Comparison of ENCODE assay signal across 15 mouse cellular contexts in genomic region chr9:90250964-90251750, GRCm38 (mm10). TPM values are rescaled to one million over a fixed set of nuclear protein-coding genes. Genes with fewer than 3 reads are reported as not detected.
A peak's percentile ranks its signal among the peaks of the same experiment; 100 is the strongest.
DNase-seq lines count a peak whose midpoint lies in the region; ATAC-seq and TF ChIP-seq lines count a peak whose summit lies in the region.
"Had no signal": no experiment of that assay in that cellular context is flagged by ENCODE, and none has a peak within 500 bp of the region (broad histone marks: within the 10 kb centered on the region; RNA-seq: fewer than 3 reads in every experiment).

No protein-coding gene starts in this region.

- H3K4me1 ChIP-seq in lung, embryonic 14.5 days (ENCODE audit: insufficient read depth): no peaks in the 10 kb centered on the region
- H3K4me1 ChIP-seq in lung, adult 2 months (ENCODE audit: control insufficient read depth, insufficient read depth, low read length): peaks cover 8% of the 10 kb centered on the region; the same call in 1 of the 2 replicates
- H3K4me1 ChIP-seq in liver, embryonic 11.5 days (replicated peaks; ENCODE audit: control insufficient read depth, insufficient read depth, low read length): peaks cover 61% of the 10 kb centered on the region
- peaks cover 6% of the 10 kb centered on the region; the same call in 1 of the 2 replicates for H3K4me1 ChIP-seq in small intestine, adult 2 months (ENCODE audit: control insufficient read depth, insufficient read depth, insufficient read length, low read length)

- 76% methylated on average over 13 of the region's 13 CpGs for WGBS in lung, embryonic 14.5 days
- 82% methylated on average over 13 of the region's 13 CpGs for whole genome bisulfite sequencing in lung, adult 2 months
- 67% methylated on average over 13 of the region's 13 CpGs for WGBS in liver, embryonic 11.5 days
- WGBS in small intestine, adult 2 months: 43% methylated on average over 13 of the region's 13 CpGs

- no peaks in the 10 kb centered on the region for H3K9me3 ChIP-seq in lung, embryonic 14.5 days (ENCODE audit: low read depth, low read length)
- no peaks in the 10 kb centered on the region for H3K9me3 ChIP-seq in liver, embryonic 11.5 days (ENCODE audit: control insufficient read depth, low read length)
- H3K9me3 ChIP-seq: hindbrain, embryonic 15.5 days; midbrain, embryonic 12.5 days had no signal

- no peak for TF ChIP-seq POLR2A in lung, adult 2 months (IDR thresholded peaks at IDR 0.05; ENCODE audit: borderline replicate concordance, extremely low read depth, low read depth, low read length)
- TF ChIP-seq POLR2A in small intestine, adult 2 months (IDR thresholded peaks at IDR 0.05; ENCODE audit: low read depth, low read length): no peak

- no peak overlapping the region for H3K4me3 ChIP-seq in lung, embryonic 14.5 days (ENCODE audit: low read depth, low read length)
- no peak overlapping the region for H3K4me3 ChIP-seq in lung, adult 2 months (replicated peaks; ENCODE audit: extremely low read depth, low read depth, low read length)
- H3K4me3 ChIP-seq in liver, embryonic 11.5 days (ENCODE audit: low read depth, low read length): no peak overlapping the region
- H3K4me3 ChIP-seq in small intestine, adult 2 months (ENCODE audit: low read depth, low read length): no peak overlapping the region
- H3K4me3 ChIP-seq: heart, adult 2 months; hindbrain, embryonic 15.5 days; midbrain, embryonic 12.5 days had no signal

- peak overlapping the region; percentile 46; the same call in 1 of the 2 replicates for H3K27ac ChIP-seq in lung, embryonic 14.5 days (ENCODE audit: low read depth)
- H3K27ac ChIP-seq in liver, embryonic 11.5 days (ENCODE audit: low read depth, low read length): peak overlapping the region; percentile 99
- H3K27ac ChIP-seq in small intestine, adult 2 months (ENCODE audit: insufficient read depth, low read depth, low read length): 0 out of 2 replicates have a peak overlapping the region, but pooled peaks have one; percentile 10
- H3K27ac ChIP-seq: heart, adult 2 months; hindbrain, embryonic 15.5 days; kidney, postnatal 0 days; midbrain, embryonic 12.5 days had no signal

- H3K9ac ChIP-seq in lung, embryonic 14.5 days: no peak overlapping the region
- peak overlapping the region; percentile 26; the same call in 1 of the 2 replicates for H3K9ac ChIP-seq in liver, embryonic 11.5 days (ENCODE audit: low read depth, low read length)
- H3K9ac ChIP-seq: hindbrain, embryonic 15.5 days; midbrain, embryonic 12.5 days had no signal

- no peak for TF ChIP-seq CTCF in lung, embryonic 14.5 days (IDR thresholded peaks at IDR 0.05; ENCODE audit: low read depth)
- no peak for TF ChIP-seq CTCF in lung, adult 2 months (IDR thresholded peaks at IDR 0.05; ENCODE audit: insufficient read depth, low read length)
- no peak for TF ChIP-seq CTCF in small intestine, adult 2 months (IDR thresholded peaks at IDR 0.05; ENCODE audit: extremely low read depth, insufficient read length, insufficient replicate concordance, low read depth, low read length)

- H3K27me3 ChIP-seq in lung, embryonic 14.5 days (ENCODE audit: insufficient read depth, low read length): no peaks in the 10 kb centered on the region
- no peaks in the 10 kb centered on the region for H3K27me3 ChIP-seq in liver, embryonic 11.5 days (replicated peaks; ENCODE audit: control insufficient read depth, insufficient read depth, low read length)
- no peaks in the 10 kb centered on the region for H3K27me3 ChIP-seq in small intestine, adult 2 months (ENCODE audit: control insufficient read depth, insufficient read depth, low read length)
- H3K27me3 ChIP-seq: hindbrain, embryonic 15.5 days; midbrain, embryonic 12.5 days had no signal

- H3K36me3 ChIP-seq in lung, embryonic 14.5 days (ENCODE audit: insufficient read depth): peaks cover 27% of the 10 kb centered on the region
- H3K36me3 ChIP-seq in liver, embryonic 11.5 days (ENCODE audit: control insufficient read depth, insufficient read depth, low read length): peaks cover 7% of the 10 kb centered on the region; the same call in 1 of the 2 replicates
- H3K36me3 ChIP-seq in small intestine, adult 2 months (ENCODE audit: control insufficient read depth, insufficient read depth, low read length): peaks cover 11% of the 10 kb centered on the region
- H3K36me3 ChIP-seq: hindbrain, embryonic 15.5 days; midbrain, embryonic 12.5 days had no signal

- ATAC-seq in lung, embryonic 14.5 days (ENCODE audit: insufficient read depth): no peak
- peak; percentile 59 for ATAC-seq in erythroblast, adult 5-6 weeks (replicated peaks; ENCODE audit: low FRiP score, poor library complexity, severe bottlenecking)
- peak; percentile 60 for ATAC-seq in liver, embryonic 11.5 days (replicated peaks; ENCODE audit: low FRiP score)
- ATAC-seq: forebrain, embryonic 14.5 days had no signal

- H3K4me2 ChIP-seq in lung, embryonic 14.5 days: no peak overlapping the region
- H3K4me2 ChIP-seq in liver, embryonic 11.5 days: peak overlapping the region; percentile 44
- H3K4me2 ChIP-seq: hindbrain, embryonic 15.5 days; midbrain, embryonic 12.5 days had no signal

- no peak for DNase-seq in lung, embryonic 14.5 days
- DNase-seq in lung, adult 2 months: no peak
- DNase-seq in liver, embryonic 11.5 days (ENCODE audit: low spot score): no peak
- DNase-seq in spleen, postnatal 14 days (ENCODE audit: low spot score in 2 of 2): no peak
- no peak for DNase-seq in adrenal gland, postnatal 36 days
- DNase-seq: adrenal gland, postnatal 14 days; cerebellum, adult 18-20 months; heart, adult 2 months; layer of hippocampus, postnatal 36 days had no signal

RNA-seq across cellular contexts. Expression of gene Tbc1d2b, which starts 19.4 kb away (rescaled TPM):
- polyA plus RNA-seq in lung, embryonic 14.5 days (2014; fragmentation: Nextera tagmentation; extraction: Ambion mirVana): 29.9 and 30.7 TPM in 2 replicates
- 40.7 and 46.4 TPM in 2 replicates for polyA plus RNA-seq in lung, adult 2 months (2012; rRNA removed)
- 69.2 and 78.6 TPM in 2 replicates for total RNA-seq in erythroblast, adult 5-6 weeks (2015; ENCODE audit: low replicate concordance)
- 76.9 and 83.4 TPM in 2 replicates for total RNA-seq in erythroblast, adult 5-6 weeks (2017; ENCODE audit: low replicate concordance)
- 13.2 and 14.2 TPM in 2 replicates for polyA plus RNA-seq in liver, embryonic 11.5 days (2014; fragmentation: Nextera tagmentation; extraction: Ambion mirVana)
- 9.6 and 13.1 TPM in 2 replicates for polyA plus RNA-seq in small intestine, adult 2 months (2012; rRNA removed)
- total RNA-seq in adrenal gland, postnatal 36 days (2021): 10 to 100 TPM; 36.0 to 41.1 TPM

Comparison
In these comparisons a context has a peak if more than half of its experiments do, and no peak if none do; other contexts are left out.
1. H3K27ac ChIP-seq: peak in every context shown above with its lines; median percentile 99 in liver, embryonic 11.5 days; 46 in lung, embryonic 14.5 days; 10 in small intestine, adult 2 months.